ENCODE assay signal across 18 mouse cellular contexts in the genomic region with DNA sequence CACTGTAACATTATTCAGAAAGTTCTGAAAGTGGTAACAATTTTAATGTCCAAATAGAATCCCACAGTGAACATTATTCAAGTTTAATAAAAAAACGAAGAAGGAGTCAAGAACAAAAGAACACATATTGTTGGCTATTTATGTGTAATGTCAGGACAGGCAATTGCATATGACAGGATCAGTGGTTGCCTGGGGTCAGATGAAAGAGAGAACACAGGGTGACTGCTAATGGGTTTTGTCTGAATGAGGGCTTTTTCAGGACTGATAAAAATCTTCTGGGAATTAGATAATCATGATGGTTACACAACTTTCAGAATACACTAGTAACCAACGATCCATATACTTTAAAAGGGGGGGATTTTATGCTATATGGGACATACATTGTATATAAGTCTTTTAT.
DNase-seq lines count a peak whose midpoint lies in the region.
"Had no signal": no experiment of that assay in that cellular context is flagged by ENCODE, and none has a peak within 500 bp of the region (broad histone marks: within the 10 kb centered on the region; RNA-seq: fewer than 3 reads in every experiment).

No protein-coding gene starts in this region.

- peak; percentile 7 for DNase-seq in embryo, embryonic 10.5 days (ENCODE audit: low spot score)
- DNase-seq in embryo, embryonic 10 days (ENCODE audit: low spot score), result no peak
- DNase-seq in Muller cell, postnatal 12 days (ENCODE audit: inconsistent ontology term), result peak; percentile 2
- peak; percentile 81 for DNase-seq in gonadal fat pad, adult 2 months (ENCODE audit: low read depth)
- peak; percentile 54 for DNase-seq in retina, postnatal 1 day
- no peak for DNase-seq in cerebellum, postnatal 25 days
- DNase-seq in gastrocnemius, adult 8-10 months (ENCODE audit: low spot score in 2 of 2), result no peak
- DNase-seq: adrenal gland, postnatal 10 days; adrenal gland, postnatal 36 days; cerebellum, adult 11 months; cerebellum, adult 2 months; cerebellum, adult 9-11 months; cerebellum, postnatal 36 days; gastrocnemius, adult 2 months; gastrocnemius, postnatal 25 days; heart, adult 2 months; heart, postnatal 14 days; heart, postnatal 4 days had no signal

Comparison
In these comparisons a context has a peak if more than half of its experiments do, and no peak if none do; other contexts are left out.
1. DNase-seq: peak in embryo, embryonic 10.5 days (single experiment), Muller cell, postnatal 12 days (single experiment), gonadal fat pad, adult 2 months (single experiment) and retina, postnatal 1 day (single experiment); none in embryo, embryonic 10 days (single experiment), cerebellum, postnatal 25 days (0 of 2) and gastrocnemius, adult 8-10 months (0 of 2).